Mouse (Mus musculus): ENCODE data around the gene Rps16. TPM values are rescaled to one million over a fixed set of nuclear protein-coding genes. Genes with fewer than 3 reads are reported as not detected.

Rps16 gene
- total RNA-seq, 1 experiment: 1,678 TPM

GRCm38 (mm10) chr7:28318714-28319113 is 31.7 kb upstream of the Rps16 start:
- no peak overlapping the region for H3K27ac ChIP-seq (ENCODE audit: insufficient read depth, low read depth, low read length, poor library complexity, severe bottlenecking)
- no peak overlapping the region for H3K4me3 ChIP-seq (ENCODE audit: insufficient read depth in 1 of 2, low read depth in 1 of 2, low read length in 2 of 2, poor library complexity in 1 of 2, severe bottlenecking in 1 of 2)
- in situ Hi-C loops (cut with MboI; ENCODE audit: low sequenced_read_pairs in 2 of 2, unreplicated experiment in 2 of 2): no loop called here
- DNase-seq (ENCODE audit: low read depth, low spot score): no peak
- no peaks in the 10 kb centered on the region for H3K9me3 ChIP-seq (ENCODE audit: control insufficient read depth, insufficient read depth, low read depth, low read length)
- H3K4me1 ChIP-seq (ENCODE audit: control insufficient read depth in 2 of 2, insufficient read depth in 2 of 2, low read length in 2 of 2, poor library complexity in 1 of 2): no peaks in the 10 kb centered on the region
- H3K9ac ChIP-seq (ENCODE audit: insufficient read depth, low read depth, low read length, poor library complexity, severe bottlenecking): no peak overlapping the region
- H3K36me3 ChIP-seq (ENCODE audit: control insufficient read depth, insufficient read depth, low read length, poor library complexity, severe bottlenecking): peaks cover 85% of the 10 kb centered on the region
- no peak for TF ChIP-seq ZNF384 (IDR thresholded peaks at IDR 0.05; ENCODE audit: low read depth, low read length)
- no peak for TF ChIP-seq CHD2 (IDR thresholded peaks at IDR 0.05; ENCODE audit: low read depth, low read length)
- TF ChIP-seq ZC3H11A (IDR thresholded peaks at IDR 0.05; ENCODE audit: borderline replicate concordance, low read depth, low read length): no peak
- no peak for TF ChIP-seq MAFK (IDR thresholded peaks at IDR 0.05; ENCODE audit: insufficient read depth, low read depth, low read length)
- TF ChIP-seq HCFC1 (IDR thresholded peaks at IDR 0.05; ENCODE audit: borderline replicate concordance, insufficient read depth, low read length): no peak

- peaks cover 0 to 5% of the 10 kb centered on the region in 2 experiments; a peak in 1 of 4 replicates for H3K4me1 ChIP-seq (ENCODE audit: control insufficient read depth in 2 of 2, insufficient read depth in 2 of 2, low read length in 2 of 2, poor library complexity in 1 of 2)
- TF ChIP-seq ZC3H11A (IDR thresholded peaks at IDR 0.05; ENCODE audit: borderline replicate concordance, low read depth, low read length) (no peak), ZNF384 (IDR thresholded peaks at IDR 0.05; ENCODE audit: low read depth, low read length) (no peak), MAFK (IDR thresholded peaks at IDR 0.05; ENCODE audit: insufficient read depth, low read depth, low read length) (no peak), CHD2 (IDR thresholded peaks at IDR 0.05; ENCODE audit: low read depth, low read length) (no peak), HCFC1 (IDR thresholded peaks at IDR 0.05; ENCODE audit: borderline replicate concordance, insufficient read depth, low read length) (no peak)
- H3K4me3 ChIP-seq (ENCODE audit: insufficient read depth in 1 of 2, low read depth in 1 of 2, low read length in 2 of 2, poor library complexity in 1 of 2, severe bottlenecking in 1 of 2): no peak overlapping the region
- H3K36me3 ChIP-seq (ENCODE audit: control insufficient read depth, insufficient read depth, low read length, poor library complexity, severe bottlenecking): peaks cover 78% of the 10 kb centered on the region
- no peak overlapping the region for H3K27ac ChIP-seq (ENCODE audit: insufficient read depth, low read depth, low read length, poor library complexity, severe bottlenecking)
- no peak overlapping the region for H3K9ac ChIP-seq (ENCODE audit: insufficient read depth, low read depth, low read length, poor library complexity, severe bottlenecking)
- H3K9me3 ChIP-seq (ENCODE audit: control insufficient read depth, insufficient read depth, low read depth, low read length): no peaks in the 10 kb centered on the region
- in situ Hi-C loops (cut with MboI; ENCODE audit: low sequenced_read_pairs in 2 of 2, unreplicated experiment in 2 of 2): no loop called here
- no peak for DNase-seq (ENCODE audit: low read depth, low spot score)
These were observed 28.3 kb upstream of the Rps16 start for GRCm38 (mm10) chr7:28321974-28322720.

- TF ChIP-seq HCFC1 (IDR thresholded peaks at IDR 0.05; ENCODE audit: borderline replicate concordance, insufficient read depth, low read length): no peak
- no peak for TF ChIP-seq ZC3H11A (IDR thresholded peaks at IDR 0.05; ENCODE audit: borderline replicate concordance, low read depth, low read length)
- no peak for TF ChIP-seq ZNF384 (IDR thresholded peaks at IDR 0.05; ENCODE audit: low read depth, low read length)
- TF ChIP-seq CHD2 (IDR thresholded peaks at IDR 0.05; ENCODE audit: low read depth, low read length): no peak
- no peak for TF ChIP-seq MAFK (IDR thresholded peaks at IDR 0.05; ENCODE audit: insufficient read depth, low read depth, low read length)
- H3K36me3 ChIP-seq (ENCODE audit: control insufficient read depth, insufficient read depth, low read length, poor library complexity, severe bottlenecking): peaks cover 77% of the 10 kb centered on the region
- no peak overlapping the region for H3K27ac ChIP-seq (ENCODE audit: insufficient read depth, low read depth, low read length, poor library complexity, severe bottlenecking)
- no peak for DNase-seq (ENCODE audit: low read depth, low spot score)
- H3K9ac ChIP-seq (ENCODE audit: insufficient read depth, low read depth, low read length, poor library complexity, severe bottlenecking): no peak overlapping the region
- in situ Hi-C loops (cut with MboI; ENCODE audit: low sequenced_read_pairs in 2 of 2, unreplicated experiment in 2 of 2): no loop called here
- H3K9me3 ChIP-seq (ENCODE audit: control insufficient read depth, insufficient read depth, low read depth, low read length): no peaks in the 10 kb centered on the region
- no peak overlapping the region for H3K4me3 ChIP-seq (ENCODE audit: insufficient read depth in 1 of 2, low read depth in 1 of 2, low read length in 2 of 2, poor library complexity in 1 of 2, severe bottlenecking in 1 of 2)
- H3K4me1 ChIP-seq (ENCODE audit: control insufficient read depth in 2 of 2, insufficient read depth in 2 of 2, low read length in 2 of 2, poor library complexity in 1 of 2): peaks cover 0 to 8% of the 10 kb centered on the region in 2 experiments; a peak in 1 of 4 replicates
These were observed 25.2 kb upstream of the Rps16 start for GRCm38 (mm10) chr7:28325293-28325692.

GRCm38 (mm10) chr7:28326457-28326856 is 24.0 kb upstream of the Rps16 start:
- Histone ChIP-seq H3K4me1 (ENCODE audit: control insufficient read depth in 2 of 2, insufficient read depth in 2 of 2, low read length in 2 of 2, poor library complexity in 1 of 2) (peaks cover 0 to 12% of the 10 kb centered on the region in 2 experiments; a peak in 1 of 4 replicates), H3K27ac (ENCODE audit: insufficient read depth, low read depth, low read length, poor library complexity, severe bottlenecking) (no peak overlapping the region), H3K36me3 (ENCODE audit: control insufficient read depth, insufficient read depth, low read length, poor library complexity, severe bottlenecking) (peaks cover 81% of the 10 kb centered on the region), H3K9ac (ENCODE audit: insufficient read depth, low read depth, low read length, poor library complexity, severe bottlenecking) (no peak overlapping the region), H3K4me3 (ENCODE audit: insufficient read depth in 1 of 2, low read depth in 1 of 2, low read length in 2 of 2, poor library complexity in 1 of 2, severe bottlenecking in 1 of 2) (no peak overlapping the region), H3K9me3 (ENCODE audit: control insufficient read depth, insufficient read depth, low read depth, low read length) (no peaks in the 10 kb centered on the region)
- TF ChIP-seq ZC3H11A (IDR thresholded peaks at IDR 0.05; ENCODE audit: borderline replicate concordance, low read depth, low read length) (no peak), MAFK (IDR thresholded peaks at IDR 0.05; ENCODE audit: insufficient read depth, low read depth, low read length) (no peak), CHD2 (IDR thresholded peaks at IDR 0.05; ENCODE audit: low read depth, low read length) (no peak), HCFC1 (IDR thresholded peaks at IDR 0.05; ENCODE audit: borderline replicate concordance, insufficient read depth, low read length) (no peak), ZNF384 (IDR thresholded peaks at IDR 0.05; ENCODE audit: low read depth, low read length) (no peak)
- DNase-seq (ENCODE audit: low read depth, low spot score): no peak
- in situ Hi-C loops (cut with MboI; ENCODE audit: low sequenced_read_pairs in 2 of 2, unreplicated experiment in 2 of 2): no loop called here
